Mouse (Mus musculus): Measurements from ENCODE around the gene Washc2. TPM values are rescaled to one million over a fixed set of nuclear protein-coding genes. Genes with fewer than 3 reads are reported as not detected.
A peak's percentile ranks its signal among the peaks of the same experiment; 100 is the strongest.
"Not testable (repeated sequence)": the region's sequence is repeated elsewhere in the genome, so short reads cannot be mapped to it uniquely, and the experiment has no call there.

The Washc2 gene
- polyA plus RNA-seq, 1 experiment from 2014 or later: 76.4 TPM

DNA sequence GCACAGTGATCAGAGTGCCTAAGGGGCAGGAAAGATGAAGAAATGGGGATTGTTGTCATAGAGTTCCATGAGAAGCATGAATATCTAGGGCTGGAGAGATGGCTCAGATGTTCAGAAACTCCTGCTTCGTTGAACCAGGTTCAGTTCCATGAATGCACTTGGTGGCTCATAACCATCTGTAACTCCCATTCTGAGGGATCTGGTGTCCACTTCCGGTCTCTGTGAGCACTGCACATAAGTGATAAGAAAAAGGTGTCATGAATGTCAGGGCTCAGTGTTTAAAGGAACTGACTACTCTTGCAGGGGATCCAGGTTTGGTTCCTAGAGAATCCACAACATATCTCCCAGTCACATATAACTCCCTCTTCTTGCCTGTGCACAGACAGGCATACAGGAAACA, 8.2 kb upstream of the Washc2 start:
- no peak for ATAC-seq (replicated peaks)
- H3K27me3 ChIP-seq (replicated peaks): no peaks in the 10 kb centered on the region
- WGBS: 81% methylated on average over 2 of the region's 2 CpGs
- no peaks in the 10 kb centered on the region for H3K4me1 ChIP-seq
- H3K9me3 ChIP-seq: no peaks in the 10 kb centered on the region
- H3K36me3 ChIP-seq (replicated peaks): no peaks in the 10 kb centered on the region
- no peak overlapping the region for H3K4me2 ChIP-seq
- H3K27ac ChIP-seq: no peak overlapping the region
- H3K9ac ChIP-seq: no peak overlapping the region
- no peak overlapping the region for H3K4me3 ChIP-seq

DNA sequence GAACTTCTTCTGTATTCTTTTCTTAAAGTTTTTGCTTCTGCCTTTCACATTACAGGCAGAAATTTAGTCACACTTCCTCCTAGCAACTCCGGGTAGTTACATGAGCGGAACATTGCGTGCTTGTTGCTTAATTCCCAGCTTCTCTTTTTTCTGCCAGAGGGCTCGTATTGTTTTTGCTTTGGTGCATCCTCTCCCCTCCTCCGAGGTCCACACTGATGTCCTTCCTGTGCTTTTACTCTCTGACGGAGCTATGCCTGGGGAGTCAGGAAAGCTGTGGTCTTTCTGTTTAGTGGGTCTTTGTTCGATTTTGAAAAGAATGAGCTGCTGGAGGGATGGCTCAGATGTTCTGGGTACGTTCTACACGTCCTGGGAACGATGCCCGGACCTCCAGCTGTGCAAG, 19.9 kb downstream of the Washc2 start:
- Histone ChIP-seq H3K9me3 (no peaks in the 10 kb centered on the region), H3K4me3 (no peak overlapping the region), H3K4me2 (no peak overlapping the region), H3K9ac (no peak overlapping the region), H3K27me3 (replicated peaks) (no peaks in the 10 kb centered on the region), H3K27ac (no peak overlapping the region), H3K4me1 (no peaks in the 10 kb centered on the region), H3K36me3 (replicated peaks) (peaks cover 47% of the 10 kb centered on the region)
- WGBS: 72% methylated on average over 11 of the region's 11 CpGs
- ATAC-seq (replicated peaks): no peak

DNA sequence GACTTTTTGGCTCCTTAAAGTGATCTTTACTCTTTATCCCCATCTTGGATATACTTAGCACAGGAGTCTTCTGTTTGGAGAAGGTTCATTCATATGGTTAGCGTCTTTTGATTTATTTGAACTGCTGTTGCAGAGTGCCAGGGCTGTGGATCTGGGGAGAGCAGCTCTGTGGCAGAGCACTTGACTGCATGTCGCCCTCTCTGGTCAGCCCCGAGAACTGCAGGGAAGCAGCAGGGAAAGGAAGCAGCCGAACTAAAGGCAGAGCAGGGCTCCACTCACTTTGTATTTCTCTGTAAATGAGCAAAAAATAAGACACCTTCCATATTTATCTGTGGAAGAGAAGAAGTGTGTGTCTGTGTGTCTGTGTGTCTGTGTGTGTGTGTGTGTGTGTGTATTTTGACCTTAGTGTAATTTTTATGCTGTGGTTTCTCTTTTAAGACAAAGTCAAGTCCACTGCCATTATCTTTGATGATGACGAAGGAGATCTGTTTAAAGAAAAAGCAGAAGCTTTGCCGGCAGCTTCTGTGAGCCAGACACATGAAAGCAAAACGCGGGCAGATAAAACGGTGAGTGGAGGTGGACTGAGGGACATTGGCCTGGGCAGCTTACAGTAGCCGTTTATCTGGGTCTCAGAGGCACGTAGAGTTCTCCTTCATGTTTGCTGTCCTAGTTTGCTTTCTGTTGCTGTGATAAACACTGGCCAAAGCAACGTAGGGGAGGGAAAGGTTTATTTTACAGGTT, 21.1 kb downstream of the Washc2 start:
- Histone ChIP-seq H3K9ac (no peak overlapping the region), H3K9me3 (no peaks in the 10 kb centered on the region), H3K4me1 (no peaks in the 10 kb centered on the region), H3K27ac (no peak overlapping the region), H3K4me2 (no peak overlapping the region), H3K4me3 (no peak overlapping the region), H3K36me3 (replicated peaks) (peaks cover 51% of the 10 kb centered on the region), H3K27me3 (replicated peaks) (no peaks in the 10 kb centered on the region)
- no peak for ATAC-seq (replicated peaks)
- 65% methylated on average over 12 of the region's 12 CpGs for WGBS

DNA sequence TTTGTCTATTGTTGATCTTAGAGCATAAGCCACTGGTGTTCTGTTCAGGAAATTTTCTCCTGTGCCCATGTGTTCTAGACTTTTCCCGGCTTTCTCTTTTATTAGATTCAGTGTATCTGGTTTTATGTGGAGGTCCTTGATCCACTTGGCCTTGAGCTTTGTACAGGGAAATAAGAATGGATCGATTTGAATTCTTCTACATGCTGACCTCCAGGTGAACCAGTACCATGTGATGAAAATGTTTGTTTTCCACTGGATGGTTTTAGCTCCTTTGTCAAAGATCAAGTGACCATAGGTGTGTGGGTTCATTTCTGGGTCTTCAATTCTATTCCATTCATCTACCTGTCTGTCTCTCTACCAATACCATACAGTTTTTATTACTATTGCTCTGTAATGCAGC, 27.0 kb downstream of the Washc2 start:
- not testable (repeated sequence) for H3K9ac ChIP-seq; H3K9me3 ChIP-seq; ATAC-seq (replicated peaks); H3K4me2 ChIP-seq; H3K4me3 ChIP-seq; H3K27me3 ChIP-seq (replicated peaks); H3K27ac ChIP-seq; H3K4me1 ChIP-seq
- WGBS: 94% methylated on average over 2 of the region's 2 CpGs
- H3K36me3 ChIP-seq (replicated peaks): peaks cover 64% of the 10 kb centered on the region

DNA sequence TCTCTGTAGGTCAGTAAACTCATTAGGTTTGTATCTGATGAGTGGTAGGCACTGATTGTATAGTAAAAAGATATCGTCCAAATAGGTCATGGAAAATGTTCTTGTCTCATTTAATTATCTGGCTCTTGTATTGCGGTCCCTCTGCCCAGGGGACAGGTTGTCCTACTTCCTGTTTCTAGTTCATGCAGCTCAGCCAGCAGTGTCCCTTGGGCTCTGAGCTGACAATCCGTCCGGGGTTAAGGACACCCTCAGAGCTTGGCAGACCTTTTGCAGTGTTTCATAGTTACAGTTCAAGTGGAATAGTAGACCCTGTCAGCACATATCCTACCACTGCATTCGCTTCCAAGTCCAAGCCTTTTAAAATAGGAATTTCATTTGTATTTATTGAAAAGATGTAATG, 27.5 kb downstream of the Washc2 start:
- ATAC-seq (replicated peaks): no peak
- WGBS: 88% methylated on average over 5 of the region's 5 CpGs
- H3K27me3 ChIP-seq (replicated peaks): no peaks in the 10 kb centered on the region
- H3K9me3 ChIP-seq: no peaks in the 10 kb centered on the region
- H3K4me1 ChIP-seq: no peaks in the 10 kb centered on the region
- no peak overlapping the region for H3K4me2 ChIP-seq
- H3K9ac ChIP-seq: no peak overlapping the region
- H3K36me3 ChIP-seq (replicated peaks): peaks cover 66% of the 10 kb centered on the region
- no peak overlapping the region for H3K4me3 ChIP-seq
- H3K27ac ChIP-seq: no peak overlapping the region

DNA sequence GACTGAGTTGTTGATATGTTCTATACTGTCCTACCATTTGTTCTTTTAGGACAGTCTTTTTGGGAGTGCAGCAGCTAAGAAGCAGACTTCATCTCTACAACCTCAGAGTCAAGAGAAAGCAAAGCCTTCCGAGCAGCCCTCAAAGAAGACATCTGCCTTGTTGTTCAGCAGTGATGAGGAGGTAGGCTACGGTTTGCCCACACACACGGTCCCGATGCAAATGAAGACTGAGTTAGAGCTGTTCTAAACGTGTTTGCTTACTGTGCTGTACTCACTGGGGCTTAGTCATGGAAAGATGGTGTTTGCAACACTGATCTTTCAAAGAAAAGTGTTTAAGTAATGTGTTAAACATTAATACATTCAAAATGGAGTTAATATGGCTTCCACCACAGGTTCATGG, 30.2 kb downstream of the Washc2 start:
- no peak overlapping the region for H3K4me2 ChIP-seq
- no peaks in the 10 kb centered on the region for H3K27me3 ChIP-seq (replicated peaks)
- WGBS: 90% methylated on average over 5 of the region's 5 CpGs
- peaks cover 61% of the 10 kb centered on the region for H3K36me3 ChIP-seq (replicated peaks)
- no peak for ATAC-seq (replicated peaks)
- H3K4me1 ChIP-seq: no peaks in the 10 kb centered on the region
- no peak overlapping the region for H3K27ac ChIP-seq
- no peak overlapping the region for H3K4me3 ChIP-seq
- H3K9ac ChIP-seq: no peak overlapping the region
- no peaks in the 10 kb centered on the region for H3K9me3 ChIP-seq

DNA sequence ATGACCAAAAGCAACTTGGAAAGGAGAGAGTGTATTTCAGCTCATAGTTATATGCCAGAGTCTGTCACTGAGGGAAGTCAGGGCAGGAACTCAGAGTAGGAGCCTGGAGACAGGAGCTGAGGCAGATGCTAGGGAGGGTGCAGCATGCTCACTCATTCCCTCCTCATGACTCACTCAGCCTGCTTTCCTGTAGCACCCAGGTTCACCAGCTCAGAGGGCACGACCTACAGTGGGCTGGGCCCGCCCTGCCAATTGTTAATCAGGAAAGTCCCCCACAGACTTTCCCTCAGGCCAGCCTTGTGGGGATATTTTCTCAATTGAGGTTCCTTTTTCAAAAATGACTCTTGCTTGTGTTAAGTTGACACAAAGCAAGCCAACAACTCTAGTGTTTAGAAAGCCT, 32.5 kb downstream of the Washc2 start:
- 93% methylated on average over 2 of the region's 2 CpGs for WGBS
- Histone ChIP-seq H3K27ac (no peak overlapping the region), H3K9me3 (no peaks in the 10 kb centered on the region), H3K4me3 (no peak overlapping the region), H3K4me2 (no peak overlapping the region), H3K4me1 (no peaks in the 10 kb centered on the region), H3K9ac (no peak overlapping the region), H3K27me3 (replicated peaks) (no peaks in the 10 kb centered on the region), H3K36me3 (replicated peaks) (peaks cover 52% of the 10 kb centered on the region)
- no peak for ATAC-seq (replicated peaks)

DNA sequence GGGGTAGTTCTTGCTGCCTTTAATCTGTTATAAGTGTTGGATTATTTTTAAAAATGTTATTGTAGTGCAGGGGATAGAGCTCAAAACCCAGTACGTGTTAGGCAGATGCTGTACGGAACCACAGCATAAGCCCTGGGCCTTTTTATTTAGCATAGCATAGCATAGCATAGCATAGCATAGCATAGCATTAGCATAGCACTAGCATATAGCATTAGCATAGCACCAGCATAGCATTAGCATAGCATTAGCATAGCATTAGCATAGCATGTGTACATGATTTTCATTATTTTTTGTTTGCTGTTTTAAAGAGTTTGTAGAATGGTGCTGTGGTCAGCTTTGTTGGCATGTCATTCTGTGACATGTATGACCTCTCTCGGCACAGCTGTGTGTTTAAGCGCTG, 51.8 kb downstream of the Washc2 start:
- ATAC-seq (replicated peaks): no peak
- no peak overlapping the region for H3K27ac ChIP-seq
- no peak overlapping the region for H3K9ac ChIP-seq
- H3K4me3 ChIP-seq: no peak overlapping the region
- H3K4me2 ChIP-seq: no peak overlapping the region
- WGBS: 68% methylated on average over 4 of the region's 4 CpGs
- peaks cover 41% of the 10 kb centered on the region for H3K36me3 ChIP-seq (replicated peaks)
- peaks cover 2% of the 10 kb centered on the region; the same call in 1 of the 2 replicates for H3K4me1 ChIP-seq
- H3K27me3 ChIP-seq (replicated peaks): no peaks in the 10 kb centered on the region
- no peaks in the 10 kb centered on the region for H3K9me3 ChIP-seq

DNA sequence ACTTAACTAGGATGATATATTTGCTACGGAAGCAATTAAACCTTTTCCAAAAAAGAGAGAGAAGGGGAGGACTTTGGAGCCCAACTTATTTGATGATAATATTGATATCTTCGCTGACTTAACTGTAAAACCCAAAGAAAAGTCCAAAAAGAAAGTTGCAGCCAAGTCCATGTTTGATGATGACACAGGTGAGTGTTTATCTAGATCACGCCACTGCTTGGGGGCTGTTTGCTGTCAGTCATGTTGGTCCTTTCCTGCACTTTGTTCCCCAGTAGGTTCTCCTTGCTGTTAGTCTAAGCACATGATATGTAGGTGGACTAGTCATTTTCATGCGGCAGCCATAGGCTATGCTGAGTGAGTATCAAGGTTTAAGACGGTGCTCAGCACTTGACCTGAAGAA, 52.6 kb downstream of the Washc2 start:
- WGBS: 95% methylated on average over 5 of the region's 5 CpGs
- Histone ChIP-seq H3K9me3 (no peaks in the 10 kb centered on the region), H3K9ac (no peak overlapping the region), H3K27ac (no peak overlapping the region), H3K4me2 (no peak overlapping the region), H3K36me3 (replicated peaks) (peaks cover 34% of the 10 kb centered on the region), H3K4me3 (no peak overlapping the region), H3K27me3 (replicated peaks) (no peaks in the 10 kb centered on the region), H3K4me1 (peaks cover 11% of the 10 kb centered on the region)
- no peak for ATAC-seq (replicated peaks)

DNA sequence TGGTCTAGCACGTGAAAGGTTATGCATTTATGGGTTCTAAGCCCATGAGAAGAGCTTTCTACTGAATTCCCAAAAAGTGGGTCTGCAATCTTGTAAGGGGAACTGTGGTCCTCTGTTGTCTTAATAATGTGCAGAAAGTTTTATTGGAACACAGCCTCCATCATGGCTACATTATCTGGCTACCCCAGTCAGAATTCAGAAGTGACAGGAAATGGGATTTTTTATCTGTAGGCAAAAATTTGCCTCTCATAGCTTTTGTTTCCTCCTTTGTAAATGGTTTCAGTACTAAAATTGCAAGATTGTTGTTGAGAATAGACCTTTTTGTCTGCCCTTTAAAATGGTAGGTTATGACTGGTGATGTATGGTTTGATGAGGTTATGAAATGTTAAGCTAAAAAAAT, 55.0 kb downstream of the Washc2 start:
- peaks cover 28% of the 10 kb centered on the region for H3K36me3 ChIP-seq (replicated peaks)
- H3K4me2 ChIP-seq: no peak overlapping the region
- 90% methylated on average over 1 of the region's 1 CpGs for WGBS
- H3K9me3 ChIP-seq: no peaks in the 10 kb centered on the region
- peaks cover 25% of the 10 kb centered on the region for H3K4me1 ChIP-seq
- H3K27ac ChIP-seq: no peak overlapping the region
- no peaks in the 10 kb centered on the region for H3K27me3 ChIP-seq (replicated peaks)
- no peak overlapping the region for H3K4me3 ChIP-seq
- ATAC-seq (replicated peaks): no peak
- H3K9ac ChIP-seq: no peak overlapping the region

DNA sequence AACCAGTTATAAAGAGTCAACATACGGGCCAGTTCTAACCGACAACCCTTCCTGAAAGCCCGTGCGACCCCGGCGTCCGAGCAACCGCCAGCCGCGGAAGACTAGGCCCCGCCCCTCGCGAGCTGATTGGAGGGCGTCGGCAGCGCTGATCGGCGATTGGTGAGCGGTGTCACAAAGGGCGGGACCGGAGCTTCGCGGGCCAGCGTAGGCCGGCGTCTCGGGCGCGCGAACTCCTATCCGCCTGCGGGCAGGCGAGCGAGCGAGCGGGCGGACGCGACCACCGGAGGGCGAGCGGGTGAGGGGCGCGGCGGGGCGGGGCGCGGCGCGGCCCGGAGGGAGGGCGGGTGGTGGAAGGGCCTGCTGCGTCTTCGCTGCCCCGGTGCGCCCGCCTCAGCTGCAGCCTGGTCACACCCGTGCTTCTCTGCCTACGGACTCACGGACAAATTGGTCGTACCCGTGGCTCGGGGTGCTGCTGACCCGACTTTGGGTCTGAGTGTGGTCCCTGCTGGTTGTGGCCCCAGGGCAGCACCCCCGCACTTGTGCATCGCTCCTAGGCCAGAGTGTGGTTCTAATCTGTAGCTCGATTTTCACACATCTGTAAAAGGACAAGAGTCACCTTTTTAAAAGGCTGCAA, 56.3 kb downstream of the Washc2 start, which contains the start of gene Zfand4:
Gene Zfand4, plus strand, starts transcription at position 205 of the 634 bp plus-strand sequence.
- no peaks in the 10 kb centered on the region for H3K27me3 ChIP-seq (replicated peaks)
- no peaks in the 10 kb centered on the region for H3K9me3 ChIP-seq
- H3K4me1 ChIP-seq: peaks cover 25% of the 10 kb centered on the region
- H3K36me3 ChIP-seq (replicated peaks): peaks cover 21% of the 10 kb centered on the region; the same call in 1 of the 2 replicates
- under 1% methylated on average over 53 of the region's 67 CpGs for WGBS
- H3K9ac ChIP-seq: peak within 1 kb of the TSS; percentile 63
- peak within 1 kb of the TSS; percentile 59 for H3K4me3 ChIP-seq
- H3K27ac ChIP-seq: peak within 1 kb of the TSS; percentile 72
- ATAC-seq (replicated peaks): peak; percentile 95
- H3K4me2 ChIP-seq: peak within 1 kb of the TSS; percentile 67

DNA sequence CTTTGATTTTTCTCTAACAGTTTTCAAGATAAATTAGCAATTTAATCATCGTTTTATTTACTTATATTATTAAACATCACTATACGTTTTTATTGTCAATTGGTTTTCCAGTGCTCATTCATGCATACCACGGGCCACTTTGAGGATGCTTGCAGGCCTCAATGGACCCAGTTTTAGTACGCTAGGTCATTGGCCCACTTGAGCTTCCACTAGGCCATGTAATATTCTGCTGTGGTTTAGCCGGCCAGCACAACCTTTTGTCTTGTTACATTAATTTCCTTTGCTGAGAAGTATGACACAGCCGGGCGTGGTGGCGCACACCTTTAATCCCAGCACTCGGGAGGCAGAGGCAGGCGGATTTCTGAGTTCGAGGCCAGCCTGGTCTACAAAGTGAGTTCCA, 57.0 kb downstream of the Washc2 start:
- Histone ChIP-seq H3K36me3 (replicated peaks) (peaks cover 21% of the 10 kb centered on the region; the same call in 1 of the 2 replicates), H3K9me3 (no peaks in the 10 kb centered on the region), H3K4me3 (peak overlapping the region; percentile 59), H3K27me3 (replicated peaks) (no peaks in the 10 kb centered on the region), H3K4me1 (peaks cover 25% of the 10 kb centered on the region), H3K4me2 (peak overlapping the region; percentile 67), H3K27ac (no peak overlapping the region), H3K9ac (no peak overlapping the region)
- ATAC-seq (replicated peaks): no peak
- WGBS: 76% methylated on average over 11 of the region's 11 CpGs

DNA sequence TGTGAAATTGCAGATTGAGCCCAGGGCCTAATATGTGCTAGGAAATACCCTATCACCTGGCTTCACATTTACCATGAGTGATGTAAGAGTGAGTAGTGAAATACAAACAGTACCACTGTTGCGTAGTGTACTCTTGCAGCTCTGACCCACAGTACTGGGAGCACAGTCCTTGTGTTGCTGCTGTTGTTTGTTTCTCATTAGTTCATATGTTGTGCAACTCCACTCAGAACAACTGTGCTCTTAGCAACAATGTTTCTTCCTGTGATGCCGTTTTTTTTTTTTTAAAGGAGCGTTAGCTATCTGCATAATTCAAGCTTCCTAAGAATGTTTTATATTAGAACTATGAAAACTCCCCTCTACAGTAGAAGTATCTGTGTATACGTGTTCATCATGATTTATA, 57.8 kb downstream of the Washc2 start:
- peak overlapping the region; percentile 67 for H3K4me2 ChIP-seq
- no peaks in the 10 kb centered on the region for H3K9me3 ChIP-seq
- peaks cover 19% of the 10 kb centered on the region; the same call in 1 of the 2 replicates for H3K36me3 ChIP-seq (replicated peaks)
- peaks cover 25% of the 10 kb centered on the region for H3K4me1 ChIP-seq
- 49% methylated on average over 4 of the region's 4 CpGs for WGBS
- H3K9ac ChIP-seq: no peak overlapping the region
- H3K4me3 ChIP-seq: no peak overlapping the region
- H3K27ac ChIP-seq: peak overlapping the region; percentile 70
- ATAC-seq (replicated peaks): no peak
- no peaks in the 10 kb centered on the region for H3K27me3 ChIP-seq (replicated peaks)
